Mouse (Mus musculus): Measurements from ENCODE around the gene Bscl2.
"Not testable (repeated sequence)": the region's sequence is repeated elsewhere in the genome, so short reads cannot be mapped to it uniquely, and the experiment has no call there.

The Bscl2 gene

DNA sequence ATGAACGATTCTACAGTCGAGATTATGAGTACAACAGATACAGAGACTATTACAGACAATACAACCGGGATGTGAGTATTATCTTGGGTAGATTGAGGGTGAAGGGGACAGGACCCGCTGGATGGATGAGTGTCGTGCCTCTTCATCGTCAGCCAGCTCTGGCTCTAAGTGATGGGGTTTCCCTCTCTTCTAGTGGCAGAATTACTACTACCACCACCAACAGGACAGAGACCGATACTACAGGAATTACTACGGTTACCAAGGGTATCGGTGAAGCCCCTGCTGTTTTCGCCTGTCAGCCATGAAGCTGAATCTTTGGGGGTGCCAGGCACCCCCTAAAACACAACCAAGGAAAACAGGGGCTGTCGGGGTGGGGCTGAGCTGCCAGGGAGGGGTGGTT, 6.0 kb upstream of the Bscl2 start:
- no peak for DNase-seq (ENCODE audit: low read depth)

GRCm38 (mm10) chr19:8832971-8833370, 4.3 kb upstream of the Bscl2 start:
- DNase-seq (ENCODE audit: low read depth), result no peak

DNA sequence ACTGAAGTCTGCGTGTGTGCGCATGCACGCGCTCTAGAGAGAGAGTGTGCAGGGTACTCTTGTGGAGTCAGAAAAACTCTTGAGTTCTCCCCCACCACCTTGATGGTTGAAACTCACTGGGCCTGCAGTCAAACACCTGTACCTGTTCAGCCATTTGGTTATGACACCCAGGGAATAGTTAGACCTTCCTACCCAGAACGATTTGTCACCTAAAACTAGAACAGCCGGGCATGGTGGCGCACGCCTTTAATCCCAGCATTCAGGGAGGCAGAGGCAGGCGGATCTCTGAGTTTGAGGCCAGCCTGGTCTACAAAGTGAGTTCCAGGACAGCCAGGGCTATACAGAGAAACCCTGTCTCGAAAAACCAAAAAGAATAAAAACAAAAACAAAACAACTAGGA, 940 bp upstream of the Bscl2 start:
- not testable (repeated sequence) for DNase-seq (ENCODE audit: low read depth)

- no peak for DNase-seq (ENCODE audit: low read depth)
These were observed 919 bp downstream of the Bscl2 start for GRCm38 (mm10) chr19:8838041-8838730.

- DNase-seq (ENCODE audit: low read depth), result no peak
These were observed 2.0 kb downstream of the Bscl2 start, which contains the start of gene Gng3 for GRCm38 (mm10) chr19:8839103-8839907. Gene Gng3 (minus strand): TSS chr19:8839194.

- DNase-seq (ENCODE audit: low read depth), result peak; percentile 34
These were observed 2.9 kb downstream of the Bscl2 start for GRCm38 (mm10) chr19:8839908-8840791.

GRCm38 (mm10) chr19:8841012-8841411, 3.7 kb downstream of the Bscl2 start:
- no peak for DNase-seq (ENCODE audit: low read depth)

- no peak for DNase-seq (ENCODE audit: low read depth)
These were observed 5.7 kb downstream of the Bscl2 start for GRCm38 (mm10) chr19:8842961-8843360.

- DNase-seq (ENCODE audit: low read depth), result peak; percentile 38
These were observed 7.3 kb downstream of the Bscl2 start for GRCm38 (mm10) chr19:8844371-8845129.

- no peak for DNase-seq (ENCODE audit: low read depth)
These were observed 11.1 kb downstream of the Bscl2 start for GRCm38 (mm10) chr19:8848356-8848755.

GRCm38 (mm10) chr19:8850402-8850901, 13.2 kb downstream of the Bscl2 start, which contains the start of gene Lrrn4cl:
Gene Lrrn4cl (plus strand): TSS chr19:8850768.
- DNase-seq (ENCODE audit: low read depth), result peak; percentile 85

DNA sequence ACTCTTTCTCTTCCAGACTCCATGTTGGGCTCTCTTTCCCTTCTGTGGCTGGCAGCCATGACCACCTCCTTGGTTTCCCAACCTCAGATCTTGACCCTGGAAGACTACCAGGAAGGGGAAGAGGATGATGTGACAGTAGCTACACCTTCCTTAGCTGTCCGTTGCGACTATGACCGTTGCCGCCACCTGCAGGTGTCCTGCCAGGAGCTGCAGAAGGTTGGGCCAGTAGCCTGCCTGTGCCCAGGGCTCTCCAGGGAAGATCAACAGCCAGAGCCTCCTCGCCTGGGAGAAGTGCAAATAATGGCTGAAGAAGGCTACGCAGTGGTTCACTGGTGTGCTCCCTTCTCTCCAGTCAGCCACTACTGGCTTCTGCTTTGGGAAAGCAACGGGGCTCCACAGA, 14.4 kb downstream of the Bscl2 start:
- no peak for DNase-seq (ENCODE audit: low read depth)

DNA sequence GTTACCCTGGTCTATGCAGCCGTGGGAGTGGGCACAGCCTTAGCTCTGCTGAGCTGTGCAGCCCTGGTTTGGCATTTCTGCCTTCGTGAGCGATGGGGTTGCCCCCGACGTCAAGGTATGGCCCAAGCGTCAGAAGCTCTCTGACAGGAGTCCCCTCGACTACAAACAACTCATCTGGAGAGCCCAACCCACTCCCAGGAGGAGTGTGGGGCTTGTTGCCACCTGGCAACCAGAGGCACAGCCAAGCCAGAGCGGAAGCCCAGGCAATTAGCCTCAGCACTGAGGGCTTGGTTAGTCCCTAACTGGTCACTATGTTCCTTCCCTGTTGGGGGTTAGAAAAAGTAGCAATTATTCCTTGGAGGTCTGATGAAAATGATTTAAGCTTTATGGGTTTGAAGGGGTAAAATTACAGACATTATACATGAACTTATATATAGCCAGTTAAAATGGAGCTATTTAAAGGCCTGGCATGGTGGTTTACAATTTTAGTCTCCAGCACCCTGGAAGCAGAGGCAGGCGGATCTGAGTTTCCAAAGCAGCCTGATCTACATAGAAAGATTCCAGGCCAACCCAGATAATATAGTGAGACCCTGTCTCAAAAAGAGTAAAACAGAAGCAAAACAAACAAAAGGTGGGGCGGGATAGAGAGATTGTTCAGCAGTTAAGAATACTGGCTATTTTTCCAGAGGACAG, 15.1 kb downstream of the Bscl2 start:
- no peak for DNase-seq (ENCODE audit: low read depth)

GRCm38 (mm10) chr19:8853117-8853516, 15.8 kb downstream of the Bscl2 start:
- DNase-seq (ENCODE audit: low read depth), result no peak

DNA sequence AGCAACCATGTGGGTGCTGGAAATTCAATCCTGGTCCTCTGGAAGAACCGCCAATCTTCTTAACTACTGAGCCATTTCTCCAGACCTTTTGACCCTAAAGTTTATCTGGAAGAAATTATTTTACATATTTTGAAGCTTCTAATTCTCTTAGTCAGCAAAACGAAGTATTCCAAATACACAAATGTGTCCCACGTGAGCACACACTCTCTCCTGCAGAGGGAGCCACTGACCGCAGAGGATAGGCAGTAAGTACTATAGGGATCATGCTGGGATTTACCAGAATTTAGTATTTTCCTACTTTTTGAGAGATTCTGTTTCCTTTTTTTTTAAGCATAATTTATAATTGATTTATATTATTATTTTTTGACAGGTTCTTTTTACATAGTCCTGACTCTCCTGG, 20.4 kb downstream of the Bscl2 start:
- DNase-seq (ENCODE audit: low read depth), result no peak

GRCm38 (mm10) chr19:8859018-8859417, 21.8 kb downstream of the Bscl2 start:
- DNase-seq (ENCODE audit: low read depth), result no peak

GRCm38 (mm10) chr19:8864265-8864664, 27.0 kb downstream of the Bscl2 start:
- no peak for DNase-seq (ENCODE audit: low read depth)

DNA sequence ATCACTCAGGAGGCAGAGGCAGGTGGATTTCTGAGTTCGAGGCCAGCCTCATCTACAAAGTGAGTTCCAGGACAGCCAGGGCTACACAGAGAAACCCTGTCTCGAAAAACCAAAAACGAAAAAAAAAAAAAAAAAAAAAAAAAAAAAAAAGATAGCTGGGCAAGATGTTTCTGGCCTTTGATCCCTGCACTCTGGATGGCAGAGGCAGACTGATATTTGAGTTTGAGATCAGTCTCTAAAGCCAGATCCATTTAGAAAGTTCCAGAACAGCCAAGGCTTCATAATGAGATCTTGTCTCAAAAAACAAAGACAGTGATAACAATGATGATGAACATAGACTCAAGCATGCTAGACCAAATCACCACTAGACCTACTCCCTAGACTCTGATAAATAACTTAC, 33.1 kb downstream of the Bscl2 start:
- not testable (repeated sequence) for DNase-seq (ENCODE audit: low read depth)

DNA sequence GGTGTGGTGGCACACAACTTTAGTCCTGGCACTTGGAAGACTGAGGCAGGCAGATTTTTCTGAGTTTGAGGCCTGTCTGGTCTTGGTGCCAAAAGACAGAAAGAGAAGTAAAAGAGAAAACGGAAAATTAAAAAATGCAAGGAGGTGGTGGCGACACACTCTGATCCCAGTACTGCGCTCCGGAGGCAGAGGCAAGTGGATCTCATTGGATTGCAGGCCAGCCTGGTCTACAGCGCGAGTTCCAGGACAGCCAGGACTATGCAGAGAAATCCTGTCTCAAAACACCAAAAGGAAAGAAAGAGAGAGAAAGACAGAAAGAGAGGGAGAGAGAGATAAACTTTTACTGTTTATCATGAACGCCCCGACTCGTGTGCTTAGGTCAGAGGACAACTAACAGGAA, 33.6 kb downstream of the Bscl2 start:
- DNase-seq (ENCODE audit: low read depth), result no peak

GRCm38 (mm10) chr19:8871267-8872186, 34.3 kb downstream of the Bscl2 start, which contains the start of gene Ubxn1:
Gene Ubxn1 (plus strand): TSS chr19:8871496.
- peak; percentile 97 for DNase-seq (ENCODE audit: low read depth)
